Mouse (Mus musculus): Measurements from ENCODE around the gene Rfx1. TPM values are rescaled to one million over a fixed set of nuclear protein-coding genes. Genes with fewer than 3 reads are reported as not detected.
A peak's percentile ranks its signal among the peaks of the same experiment; 100 is the strongest.

The Rfx1 gene
- polyA plus RNA-seq, 1 experiment = 41.7 TPM

GRCm38 (mm10) chr8:84063861-84064610 is 2.6 kb upstream of the Rfx1 start:
- no peak for TF ChIP-seq POLR2A (IDR thresholded peaks at IDR 0.05; ENCODE audit: borderline replicate concordance, extremely low read depth, insufficient read depth, insufficient read length, poor library complexity, severe bottlenecking)
- no peak for TF ChIP-seq CTCF (IDR thresholded peaks at IDR 0.05; ENCODE audit: borderline replicate concordance, extremely low read depth, insufficient read depth, insufficient read length)
- no peak for DNase-seq (ENCODE audit: low read depth)

- TF ChIP-seq POLR2A (IDR thresholded peaks at IDR 0.05; ENCODE audit: borderline replicate concordance, extremely low read depth, insufficient read depth, insufficient read length, poor library complexity, severe bottlenecking) = no peak
- no peak for TF ChIP-seq CTCF (IDR thresholded peaks at IDR 0.05; ENCODE audit: borderline replicate concordance, extremely low read depth, insufficient read depth, insufficient read length)
- DNase-seq (ENCODE audit: low read depth) = no peak
These were observed 1.6 kb upstream of the Rfx1 start, which contains the start of gene Gm10643 for GRCm38 (mm10) chr8:84065037-84065436. Gm10643 (minus strand) TSS chr8:84065137.

DNA sequence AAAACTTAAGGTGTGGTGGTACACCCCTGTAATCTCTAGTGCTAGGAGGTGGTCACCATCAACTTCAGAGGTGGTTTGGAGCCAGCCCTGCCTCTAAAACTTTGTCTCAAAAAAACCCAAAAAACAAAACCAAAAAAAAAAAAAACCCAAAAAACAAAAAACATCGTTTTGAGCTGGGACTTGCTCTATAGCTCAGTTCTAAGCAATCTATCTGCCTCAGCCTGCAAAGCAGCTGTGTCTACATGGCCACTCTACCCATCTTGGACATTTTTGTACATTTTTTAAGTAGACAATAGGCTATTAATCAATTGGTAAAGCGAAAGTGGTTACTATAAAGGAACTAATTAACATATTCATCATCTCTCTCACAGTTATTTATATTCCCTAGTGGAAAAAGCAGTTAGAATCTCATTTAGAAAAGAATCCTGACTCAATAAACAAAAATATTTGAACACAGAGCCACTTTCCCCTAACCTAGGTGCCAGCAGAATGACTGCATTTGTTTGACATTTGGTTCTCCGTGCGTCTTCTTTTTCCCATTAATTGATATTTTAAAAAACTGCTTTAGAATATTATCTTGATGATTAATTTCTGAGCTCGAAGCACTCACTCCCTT is 1.1 kb upstream of the Rfx1 start:
- no peak for TF ChIP-seq CTCF (IDR thresholded peaks at IDR 0.05; ENCODE audit: borderline replicate concordance, extremely low read depth, insufficient read depth, insufficient read length)
- TF ChIP-seq POLR2A (IDR thresholded peaks at IDR 0.05; ENCODE audit: borderline replicate concordance, extremely low read depth, insufficient read depth, insufficient read length, poor library complexity, severe bottlenecking) = no peak
- no peak for DNase-seq (ENCODE audit: low read depth)

GRCm38 (mm10) chr8:84067047-84067573 is 476 bp downstream of the Rfx1 start:
- 0 out of 2 replicates have a peak, but pooled peaks have one; percentile 33 for TF ChIP-seq POLR2A (IDR thresholded peaks at IDR 0.05; ENCODE audit: borderline replicate concordance, extremely low read depth, insufficient read depth, insufficient read length, poor library complexity, severe bottlenecking)
- no peak for TF ChIP-seq CTCF (IDR thresholded peaks at IDR 0.05; ENCODE audit: borderline replicate concordance, extremely low read depth, insufficient read depth, insufficient read length)

GRCm38 (mm10) chr8:84067911-84068310 is 1.3 kb downstream of the Rfx1 start:
- TF ChIP-seq CTCF (IDR thresholded peaks at IDR 0.05; ENCODE audit: borderline replicate concordance, extremely low read depth, insufficient read depth, insufficient read length) = no peak
- TF ChIP-seq POLR2A (IDR thresholded peaks at IDR 0.05; ENCODE audit: borderline replicate concordance, extremely low read depth, insufficient read depth, insufficient read length, poor library complexity, severe bottlenecking) = no peak
- no peak for DNase-seq (ENCODE audit: low read depth)

More at GRCm38 (mm10) chr8:84067047-84067573, 476 bp downstream of the Rfx1 start:
- DNase-seq (ENCODE audit: low read depth) = peak; percentile 95

DNA sequence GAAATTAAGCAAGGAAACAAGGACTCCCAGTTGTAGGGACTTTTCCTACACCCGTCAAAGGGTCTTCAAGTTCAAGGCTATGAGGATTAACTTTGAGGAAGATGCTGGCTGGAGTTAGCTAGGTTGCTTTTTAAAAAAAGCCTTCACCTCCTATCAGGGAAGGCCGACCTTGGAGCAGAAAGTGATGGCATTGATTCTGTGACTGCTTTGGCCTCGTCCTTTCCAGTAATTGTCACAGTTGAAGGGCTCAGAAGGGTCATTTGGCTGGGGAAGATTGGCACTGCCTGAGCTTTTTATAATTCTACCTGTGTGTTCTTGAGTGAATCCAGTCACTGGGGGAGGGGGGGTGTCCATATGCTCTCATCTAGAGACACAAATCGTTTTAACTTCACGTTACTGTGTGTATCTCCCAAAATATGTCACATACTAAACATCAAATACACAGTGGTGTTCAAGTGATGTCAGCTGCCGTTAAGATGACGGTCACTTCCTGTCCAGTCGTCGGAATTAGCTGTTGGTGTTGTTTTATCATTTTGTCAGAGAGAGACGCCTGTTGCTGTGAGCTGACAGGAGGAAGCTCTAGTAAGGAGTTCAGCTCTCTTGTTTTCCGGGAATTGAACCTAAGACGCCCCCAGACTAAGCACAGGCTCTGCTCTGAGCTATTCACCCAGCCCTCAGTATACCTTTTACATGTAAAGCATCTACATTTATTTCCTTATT is 1.8 kb downstream of the Rfx1 start:
- TF ChIP-seq POLR2A (IDR thresholded peaks at IDR 0.05; ENCODE audit: borderline replicate concordance, extremely low read depth, insufficient read depth, insufficient read length, poor library complexity, severe bottlenecking) (no peak), CTCF (IDR thresholded peaks at IDR 0.05; ENCODE audit: borderline replicate concordance, extremely low read depth, insufficient read depth, insufficient read length) (no peak)

GRCm38 (mm10) chr8:84069169-84069568 is 2.5 kb downstream of the Rfx1 start:
- DNase-seq (ENCODE audit: low read depth) = no peak
- TF ChIP-seq POLR2A (IDR thresholded peaks at IDR 0.05; ENCODE audit: borderline replicate concordance, extremely low read depth, insufficient read depth, insufficient read length, poor library complexity, severe bottlenecking) (no peak), CTCF (IDR thresholded peaks at IDR 0.05; ENCODE audit: borderline replicate concordance, extremely low read depth, insufficient read depth, insufficient read length) (no peak)

More for the DNA sequence above, 1.8 kb downstream of the Rfx1 start:
- no peak for DNase-seq (ENCODE audit: low read depth)

- no peak for TF ChIP-seq POLR2A (IDR thresholded peaks at IDR 0.05; ENCODE audit: borderline replicate concordance, extremely low read depth, insufficient read depth, insufficient read length, poor library complexity, severe bottlenecking)
- no peak for TF ChIP-seq CTCF (IDR thresholded peaks at IDR 0.05; ENCODE audit: borderline replicate concordance, extremely low read depth, insufficient read depth, insufficient read length)
- DNase-seq (ENCODE audit: low read depth) = peak; percentile 35
These were observed 3.1 kb downstream of the Rfx1 start for GRCm38 (mm10) chr8:84069750-84070149.

DNA sequence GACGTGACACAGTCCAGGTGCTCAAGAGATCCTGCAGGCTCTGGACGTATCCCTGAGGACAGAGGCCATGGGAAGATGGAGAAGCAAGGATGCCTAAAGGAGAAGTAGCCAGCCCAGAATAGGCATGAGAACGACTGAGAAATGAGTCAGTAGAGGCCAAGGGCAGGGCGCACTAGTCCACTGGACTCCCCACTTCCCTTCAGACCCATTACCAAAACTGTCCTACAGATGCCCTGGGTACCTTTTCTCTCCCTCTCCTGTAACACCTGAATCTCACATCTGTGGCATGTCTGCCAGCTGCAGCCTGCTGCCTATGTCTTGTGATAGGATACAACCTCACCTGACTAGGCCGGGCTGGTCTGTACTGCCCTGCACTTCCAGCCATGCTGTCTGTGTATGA is 3.6 kb downstream of the Rfx1 start:
- TF ChIP-seq POLR2A (IDR thresholded peaks at IDR 0.05; ENCODE audit: borderline replicate concordance, extremely low read depth, insufficient read depth, insufficient read length, poor library complexity, severe bottlenecking) = no peak
- no peak for TF ChIP-seq CTCF (IDR thresholded peaks at IDR 0.05; ENCODE audit: borderline replicate concordance, extremely low read depth, insufficient read depth, insufficient read length)

GRCm38 (mm10) chr8:84070667-84071066 is 4.0 kb downstream of the Rfx1 start:
- no peak for TF ChIP-seq POLR2A (IDR thresholded peaks at IDR 0.05; ENCODE audit: borderline replicate concordance, extremely low read depth, insufficient read depth, insufficient read length, poor library complexity, severe bottlenecking)
- no peak for TF ChIP-seq CTCF (IDR thresholded peaks at IDR 0.05; ENCODE audit: borderline replicate concordance, extremely low read depth, insufficient read depth, insufficient read length)
- peak; percentile 23 for DNase-seq (ENCODE audit: low read depth)

More for the DNA sequence above, 3.6 kb downstream of the Rfx1 start:
- no peak for DNase-seq (ENCODE audit: low read depth)

- TF ChIP-seq CTCF (IDR thresholded peaks at IDR 0.05; ENCODE audit: borderline replicate concordance, extremely low read depth, insufficient read depth, insufficient read length) = no peak
- TF ChIP-seq POLR2A (IDR thresholded peaks at IDR 0.05; ENCODE audit: borderline replicate concordance, extremely low read depth, insufficient read depth, insufficient read length, poor library complexity, severe bottlenecking) = no peak
- DNase-seq (ENCODE audit: low read depth) = no peak
These were observed 5.3 kb downstream of the Rfx1 start for GRCm38 (mm10) chr8:84071921-84072320.

Data from brain, embryonic 14.5 days (tissue).